Mouse (Mus musculus) heart, embryonic 11.5 days (tissue): Measurements from ENCODE around the gene Fam193b. TPM values are rescaled to one million over a fixed set of nuclear protein-coding genes. Genes with fewer than 3 reads are reported as not detected.
A peak's percentile ranks its signal among the peaks of the same experiment; 100 is the strongest.

Experiments
- ATAC-seq: fragments of 200-750 bp; cut with Nextera tagmentation; replicated peaks from 2 replicates; pipeline ENCODE4 v1.8.0; 2017; ENCODE audit warnings: moderate library complexity; ENCODE audit not compliant: insufficient number of reproducible peaks, low FRiP score, low TSS enrichment
- H3K27ac ChIP-seq: fragments of 300-500 bp; sonication (generic); 2 replicates; pipeline ENCODE4 v1.5.1; 2014; ENCODE audit warnings: mild to moderate bottlenecking, low read depth, low read length
- H3K27me3 ChIP-seq: fragments of 300-500 bp; sonication (generic); 2 replicates; pipeline ENCODE4 v1.6.1; 2014; ENCODE audit warnings: mild to moderate bottlenecking, low read length, mixed read lengths; ENCODE audit not compliant: control insufficient read depth, insufficient read depth
- H3K36me3 ChIP-seq: fragments of 300-500 bp; sonication (generic); 2 replicates; pipeline ENCODE4 v1.6.1; 2014; ENCODE audit warnings: mild to moderate bottlenecking, low read length, moderate library complexity, mixed read lengths; ENCODE audit not compliant: control insufficient read depth, insufficient read depth
- H3K4me1 ChIP-seq: fragments of 300-500 bp; sonication (generic); 2 replicates; pipeline ENCODE4 v1.6.1; 2014; ENCODE audit warnings: low read length; ENCODE audit not compliant: control insufficient read depth, insufficient read depth
- H3K4me2 ChIP-seq: fragments of 300-500 bp; sonication (generic); 2 replicates; pipeline ENCODE4 v1.6.1; 2014; ENCODE audit warnings: mild to moderate bottlenecking, moderate library complexity
- H3K4me3 ChIP-seq: fragments of 300-500 bp; sonication (generic); 2 replicates; pipeline ENCODE4 v1.5.1; 2014; ENCODE audit warnings: low read depth, low read length
- H3K9ac ChIP-seq: fragments of 300-500 bp; sonication (generic); 2 replicates; pipeline ENCODE4 v1.6.1; 2014; ENCODE audit warnings: mild to moderate bottlenecking, low read depth, low read length, moderate library complexity
- H3K9me3 ChIP-seq: fragments of 300-500 bp; sonication (generic); replicated peaks from 2 replicates; pipeline ENCODE4 v1.6.1; 2016; ENCODE audit warnings: low read length; ENCODE audit not compliant: control insufficient read depth
- WGBS: fragments of 180-500 bp; shearing (Covaris S2); extraction: QIAGEN DNeasy Blood & Tissue Kit; methylation state at CpG from one replicate; pipeline ENCODE4 v1.1.7; 2014; ENCODE audit not compliant: insufficient replicate concordance; 5-methylcytosine and 5-hydroxymethylcytosine counted together
- polyA plus RNA-seq: library from polyadenylated mRNA; unstranded; fragments of >200 nt; fragmentation: Nextera tagmentation; extraction: Ambion mirVana; gene quantifications from 2 replicates; pipeline ENCODE4 v1.2.1, GENCODE M21; 2014

Gene Fam193b
- polyA plus RNA-seq, 1 experiment from 2014 or later = 19.1 TPM

DNA sequence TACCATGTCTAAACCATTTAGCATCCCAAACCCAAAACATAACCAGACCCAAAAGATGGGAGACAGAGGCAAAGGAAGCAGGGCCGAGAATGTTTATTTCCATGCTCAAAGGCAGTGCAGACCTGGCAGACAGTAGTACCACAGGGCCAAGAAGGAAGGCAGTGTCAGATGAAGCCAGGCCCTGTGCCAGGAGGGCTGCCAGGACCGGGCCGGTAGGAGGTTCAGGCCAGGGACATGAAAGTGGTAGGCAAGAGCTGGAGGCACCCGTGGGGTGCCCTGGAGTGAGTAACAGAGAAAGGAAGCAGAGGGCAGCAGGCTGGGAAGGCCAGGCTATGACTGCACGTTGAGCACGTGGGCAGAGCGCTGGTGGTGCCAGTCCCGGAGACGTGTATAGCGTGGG, 64.2 kb downstream of the Fam193b start:
- WGBS = 88% methylated on average over 10 of the region's 10 CpGs

DNA sequence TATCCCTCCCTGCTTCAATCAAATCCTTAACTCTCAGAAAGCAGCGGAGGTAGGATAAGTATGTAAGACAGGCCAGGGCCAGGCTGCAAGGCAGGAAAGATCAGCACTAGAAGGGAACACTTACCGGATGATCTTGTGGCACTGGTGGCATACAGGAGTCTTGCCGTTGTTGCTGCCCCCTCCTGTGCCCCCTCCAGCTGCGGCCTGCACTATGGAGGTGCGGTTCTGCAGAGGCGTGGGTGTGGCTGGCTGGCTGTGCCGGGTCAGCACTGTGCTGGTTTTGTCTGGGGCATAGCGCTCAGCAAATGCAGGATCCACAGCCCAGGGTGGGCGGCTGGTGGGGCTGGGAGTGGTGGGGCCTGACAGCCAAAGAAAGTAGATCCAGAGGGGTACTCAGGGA, 65.1 kb downstream of the Fam193b start:
- Histone ChIP-seq H3K27ac (no peak overlapping the region), H3K27me3 (no peaks in the 10 kb centered on the region), H3K4me2 (no peak overlapping the region), H3K9me3 (no peaks in the 10 kb centered on the region), H3K4me3 (no peak overlapping the region), H3K36me3 (peaks cover 64% of the 10 kb centered on the region), H3K4me1 (peaks cover 18% of the 10 kb centered on the region), H3K9ac (no peak overlapping the region)
- 94% methylated on average over 9 of the region's 9 CpGs for WGBS
- no peak for ATAC-seq

More for the DNA sequence above, 64.2 kb downstream of the Fam193b start:
- Histone ChIP-seq H3K4me2 (no peak overlapping the region), H3K9ac (no peak overlapping the region), H3K9me3 (no peaks in the 10 kb centered on the region), H3K36me3 (peaks cover 64% of the 10 kb centered on the region), H3K27ac (no peak overlapping the region), H3K4me1 (peaks cover 27% of the 10 kb centered on the region), H3K4me3 (no peak overlapping the region), H3K27me3 (no peaks in the 10 kb centered on the region)
- no peak for ATAC-seq

DNA sequence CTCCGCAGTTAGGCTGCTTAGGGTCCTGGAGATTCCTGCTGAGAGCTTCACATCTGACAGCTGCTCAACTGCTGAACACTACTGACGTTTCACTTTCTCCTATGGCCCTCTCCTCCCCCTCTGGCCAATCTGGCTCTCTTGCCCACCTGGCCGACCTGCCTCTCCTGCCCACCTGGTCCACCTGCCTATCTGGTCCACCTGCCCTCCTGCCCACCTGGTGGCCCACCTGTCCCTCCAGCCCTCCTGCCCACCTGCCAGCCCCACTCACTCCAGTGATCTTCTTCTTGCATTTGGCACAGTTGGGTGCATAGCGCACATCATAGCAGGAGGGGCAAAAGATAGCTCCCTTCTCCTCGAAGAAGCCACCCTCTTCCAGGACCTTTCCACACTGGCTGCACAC, 66.5 kb downstream of the Fam193b start:
- H3K9ac ChIP-seq = no peak overlapping the region
- no peaks in the 10 kb centered on the region for H3K27me3 ChIP-seq
- no peak for ATAC-seq
- WGBS = 78% methylated on average over 5 of the region's 5 CpGs
- H3K4me3 ChIP-seq = no peak overlapping the region
- peaks cover 61% of the 10 kb centered on the region for H3K36me3 ChIP-seq
- H3K4me1 ChIP-seq = peaks cover 4% of the 10 kb centered on the region; the same call in 1 of the 2 replicates
- no peaks in the 10 kb centered on the region for H3K9me3 ChIP-seq
- H3K27ac ChIP-seq = no peak overlapping the region
- H3K4me2 ChIP-seq = no peak overlapping the region

GRCm38 (mm10) chr13:55502405-55502804, 68.5 kb downstream of the Fam193b start:
- 84% methylated on average over 8 of the region's 8 CpGs for WGBS
- Histone ChIP-seq H3K9ac (no peak overlapping the region), H3K4me1 (peaks cover 2% of the 10 kb centered on the region; the same call in 1 of the 2 replicates), H3K4me3 (no peak overlapping the region), H3K36me3 (peaks cover 54% of the 10 kb centered on the region), H3K4me2 (no peak overlapping the region), H3K27ac (no peak overlapping the region), H3K27me3 (peaks cover 10% of the 10 kb centered on the region), H3K9me3 (no peaks in the 10 kb centered on the region)
- no peak for ATAC-seq

DNA sequence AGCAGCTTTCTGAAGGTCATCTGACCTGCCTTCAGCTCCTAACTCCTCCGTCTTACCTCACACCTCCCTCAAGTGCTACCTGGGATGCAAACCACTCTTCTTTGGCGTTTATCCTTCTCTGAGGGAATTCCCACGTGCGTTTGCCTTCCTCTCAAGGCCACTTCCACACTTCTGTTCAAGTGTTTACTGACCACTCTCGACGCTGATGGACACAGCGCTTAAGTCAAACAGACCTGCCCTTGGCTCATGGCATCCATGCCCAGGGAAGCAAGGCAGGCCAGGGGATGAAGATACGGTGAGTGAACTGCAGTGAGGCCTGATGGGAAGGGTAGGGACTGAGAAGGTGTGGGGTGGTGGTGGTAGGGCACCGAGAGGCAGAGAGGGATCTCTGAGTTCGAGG, 70.3 kb downstream of the Fam193b start:
- peaks cover 40% of the 10 kb centered on the region for H3K36me3 ChIP-seq
- H3K9ac ChIP-seq = no peak overlapping the region
- no peaks in the 10 kb centered on the region for H3K9me3 ChIP-seq
- H3K4me3 ChIP-seq = no peak overlapping the region
- H3K4me2 ChIP-seq = no peak overlapping the region
- no peak overlapping the region for H3K27ac ChIP-seq
- H3K27me3 ChIP-seq = peaks cover 10% of the 10 kb centered on the region
- no peak for ATAC-seq
- H3K4me1 ChIP-seq = peaks cover 10% of the 10 kb centered on the region
- WGBS = 70% methylated on average over 10 of the region's 10 CpGs

DNA sequence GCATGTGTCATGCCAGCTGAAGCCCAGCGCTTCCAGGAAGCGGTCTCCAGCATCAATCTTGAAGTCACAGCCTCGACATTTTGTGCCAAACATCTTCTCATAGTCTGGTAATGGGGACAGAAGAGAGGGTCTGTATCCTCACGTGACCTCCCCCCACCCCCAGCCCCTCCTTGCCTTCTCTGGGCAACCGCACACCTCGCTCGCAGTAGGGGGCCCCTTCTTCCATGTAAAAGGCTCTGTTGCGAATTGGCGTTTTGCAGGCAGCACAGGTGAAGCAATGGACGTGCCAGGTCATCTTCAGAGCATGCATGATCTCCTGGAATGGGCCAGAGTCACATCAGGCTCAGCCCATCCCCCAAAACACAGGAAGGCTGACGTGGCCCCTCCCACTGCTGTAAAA, 72.0 kb downstream of the Fam193b start:
- Histone ChIP-seq H3K4me3 (no peak overlapping the region), H3K4me1 (peaks cover 20% of the 10 kb centered on the region), H3K4me2 (no peak overlapping the region), H3K36me3 (peaks cover 23% of the 10 kb centered on the region), H3K9ac (no peak overlapping the region), H3K9me3 (no peaks in the 10 kb centered on the region), H3K27me3 (peaks cover 15% of the 10 kb centered on the region), H3K27ac (no peak overlapping the region)
- WGBS = 67% methylated on average over 11 of the region's 11 CpGs
- no peak for ATAC-seq

DNA sequence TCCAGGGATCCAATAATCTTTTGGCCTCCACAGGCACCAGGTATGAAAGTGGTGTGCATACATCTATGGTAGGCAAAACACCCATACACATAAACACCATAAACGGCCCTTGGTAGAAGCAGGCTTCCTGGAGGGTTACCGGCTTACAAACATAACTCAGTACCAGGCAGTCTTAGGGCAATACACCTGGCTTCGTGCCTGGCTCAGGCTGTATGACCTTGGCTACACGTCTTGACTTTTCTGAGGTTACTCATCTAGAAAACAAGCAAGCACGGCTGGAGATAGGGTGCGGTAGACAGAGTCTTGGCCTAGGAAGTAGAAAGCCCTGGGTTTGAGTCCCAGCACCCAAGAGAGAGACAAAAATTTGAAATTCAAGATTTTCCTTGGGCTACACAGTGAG, 74.3 kb downstream of the Fam193b start:
- no peak overlapping the region for H3K4me3 ChIP-seq
- H3K9me3 ChIP-seq = no peaks in the 10 kb centered on the region
- no peak overlapping the region for H3K4me2 ChIP-seq
- no peak for ATAC-seq
- 79% methylated on average over 6 of the region's 6 CpGs for WGBS
- peaks cover 20% of the 10 kb centered on the region for H3K4me1 ChIP-seq
- H3K9ac ChIP-seq = no peak overlapping the region
- peaks cover 34% of the 10 kb centered on the region for H3K27me3 ChIP-seq
- no peak overlapping the region for H3K27ac ChIP-seq
- peaks cover 11% of the 10 kb centered on the region for H3K36me3 ChIP-seq

GRCm38 (mm10) chr13:55495702-55496101, 75.2 kb downstream of the Fam193b start:
- H3K4me2 ChIP-seq = no peak overlapping the region
- peaks cover 44% of the 10 kb centered on the region for H3K27me3 ChIP-seq
- no peaks in the 10 kb centered on the region for H3K9me3 ChIP-seq
- H3K4me3 ChIP-seq = no peak overlapping the region
- H3K9ac ChIP-seq = no peak overlapping the region
- no peak overlapping the region for H3K27ac ChIP-seq
- H3K36me3 ChIP-seq = peaks cover 11% of the 10 kb centered on the region
- no peak for ATAC-seq
- H3K4me1 ChIP-seq = peaks cover 20% of the 10 kb centered on the region
- 34% methylated on average over 4 of the region's 4 CpGs for WGBS

DNA sequence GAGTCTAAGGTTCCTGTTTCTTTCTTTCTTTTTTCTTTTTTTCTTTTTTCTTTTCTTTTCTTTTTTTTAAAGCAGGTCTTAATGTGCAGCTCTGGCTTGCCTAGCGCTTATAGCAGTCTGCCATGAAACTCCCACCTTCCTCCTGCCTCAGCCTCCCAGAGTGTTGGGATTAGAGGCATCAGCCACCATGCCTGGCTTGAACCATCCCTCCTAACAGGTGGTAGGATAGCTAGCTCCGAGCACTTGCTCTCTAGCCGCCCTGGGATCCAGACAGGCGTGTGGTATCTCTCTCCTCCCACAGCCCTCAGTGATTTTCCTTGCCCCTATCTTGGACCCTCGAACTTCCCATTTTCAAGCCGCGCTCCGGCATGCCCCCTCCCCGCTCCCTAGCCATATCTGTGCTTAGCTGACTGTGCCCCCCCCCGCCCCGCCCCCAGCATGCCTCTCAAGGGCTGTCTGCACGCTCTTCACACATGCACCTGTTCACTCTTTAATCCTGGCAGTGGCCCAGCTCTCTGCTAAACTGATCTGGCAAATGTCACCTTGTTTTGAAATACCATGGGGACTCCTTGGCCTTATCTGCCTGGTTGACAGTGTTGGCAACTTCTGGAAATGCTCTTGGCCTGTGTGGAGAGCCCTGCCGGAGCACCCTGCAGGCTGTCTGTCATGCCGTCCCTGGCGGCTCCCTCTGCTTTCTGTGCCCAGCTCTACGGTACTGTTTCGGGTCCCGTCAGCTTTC, 75.9 kb downstream of the Fam193b start:
- H3K36me3 ChIP-seq = peaks cover 8% of the 10 kb centered on the region
- H3K4me3 ChIP-seq = no peak overlapping the region
- H3K4me2 ChIP-seq = peak overlapping the region; percentile 19
- H3K27me3 ChIP-seq = peaks cover 45% of the 10 kb centered on the region
- H3K9ac ChIP-seq = no peak overlapping the region
- H3K4me1 ChIP-seq = peaks cover 20% of the 10 kb centered on the region
- peak; percentile 68 for ATAC-seq
- no peaks in the 10 kb centered on the region for H3K9me3 ChIP-seq
- WGBS = 5% methylated on average over 18 of the region's 18 CpGs
- H3K27ac ChIP-seq = no peak overlapping the region
